Mouse (Mus musculus) embryo, embryonic 10.5 days (tissue): ENCODE measurements around the gene Tepp.

Source experiments
- DNase-seq: peaks from one replicate; pipeline ENCODE4 v3.0.0-alpha.2; 2015; ENCODE audit warnings: low spot score

Tepp gene

GRCm38 (mm10) chr8:95310342-95310970, at the start of gene Tepp:
Gene Tepp (plus strand): TSS chr8:95310566.
- DNase-seq: no peak

GRCm38 (mm10) chr8:95262181-95262580, 48.2 kb upstream of the Tepp start:
- DNase-seq: no peak

- DNase-seq: peak; percentile 19
Observed at GRCm38 (mm10) chr8:95270501-95270900, 39.9 kb upstream of the Tepp start.

- no peak for DNase-seq
Observed at GRCm38 (mm10) chr8:95271841-95272240, 38.5 kb upstream of the Tepp start.

GRCm38 (mm10) chr8:95272871-95273270, 37.5 kb upstream of the Tepp start:
- no peak for DNase-seq

- DNase-seq: no peak
Observed at GRCm38 (mm10) chr8:95281493-95281892, 28.9 kb upstream of the Tepp start.

GRCm38 (mm10) chr8:95289066-95289650, 21.2 kb upstream of the Tepp start:
- no peak for DNase-seq

GRCm38 (mm10) chr8:95293172-95293571, 17.2 kb upstream of the Tepp start:
- no peak for DNase-seq

- no peak for DNase-seq
Observed at GRCm38 (mm10) chr8:95293891-95294290, 16.5 kb upstream of the Tepp start.

- peak; percentile 60 for DNase-seq
Observed at GRCm38 (mm10) chr8:95302410-95302809, 8.0 kb upstream of the Tepp start.

- no peak for DNase-seq
Observed at GRCm38 (mm10) chr8:95305526-95305925, 4.8 kb upstream of the Tepp start.

- no peak for DNase-seq
Observed at GRCm38 (mm10) chr8:95306431-95306830, 3.9 kb upstream of the Tepp start, which contains the start of gene Cngb1. Gene Cngb1 (minus strand): TSS chr8:95306585.

- no peak for DNase-seq
Observed at GRCm38 (mm10) chr8:95312836-95313235, 2.5 kb downstream of the Tepp start.

- no peak for DNase-seq
Observed at GRCm38 (mm10) chr8:95313857-95314256, 3.5 kb downstream of the Tepp start.

- no peak for DNase-seq
Observed at GRCm38 (mm10) chr8:95314707-95315106, 4.3 kb downstream of the Tepp start.

GRCm38 (mm10) chr8:95315350-95315749, 5.0 kb downstream of the Tepp start:
- no peak for DNase-seq

- DNase-seq: peak; percentile 65
Observed at GRCm38 (mm10) chr8:95320224-95321139, 10.1 kb downstream of the Tepp start.

GRCm38 (mm10) chr8:95323201-95323600, 12.8 kb downstream of the Tepp start:
- no peak for DNase-seq

GRCm38 (mm10) chr8:95324646-95325045, 14.3 kb downstream of the Tepp start:
- no peak for DNase-seq

- no peak for DNase-seq
Observed at GRCm38 (mm10) chr8:95326822-95327221, 16.5 kb downstream of the Tepp start.

- no peak for DNase-seq
Observed at GRCm38 (mm10) chr8:95327866-95328465, 17.6 kb downstream of the Tepp start.

GRCm38 (mm10) chr8:95330367-95330766, 20.0 kb downstream of the Tepp start:
- DNase-seq: no peak
